Mouse (Mus musculus) liver, embryonic 16.5 days (tissue): ENCODE results near the gene 2210016L21Rik. TPM values are rescaled to one million over a fixed set of nuclear protein-coding genes. Genes with fewer than 3 reads are reported as not detected.

ENCODE experiments used
- ATAC-seq: fragments of 200-750 bp; cut with Nextera tagmentation; 2 replicates; pipeline ENCODE4 v1.8.0; 2017; ENCODE audit warnings: low read depth, mild to moderate bottlenecking, moderate number of reproducible peaks, moderate library complexity
- H3K27ac ChIP-seq: fragments of 300-500 bp; sonication (generic); 2 replicates; pipeline ENCODE4 v1.5.1; 2014; ENCODE audit warnings: mild to moderate bottlenecking, low read length
- H3K27me3 ChIP-seq: fragments of 300-500 bp; sonication (generic); 2 replicates; pipeline ENCODE4 v1.6.1; 2014; ENCODE audit warnings: low read depth, low read length, mixed read lengths; ENCODE audit not compliant: control insufficient read depth, insufficient read depth
- H3K36me3 ChIP-seq: fragments of 300-500 bp; sonication (generic); 2 replicates; pipeline ENCODE4 v1.6.1; 2014; ENCODE audit warnings: mild to moderate bottlenecking; ENCODE audit not compliant: control insufficient read depth, insufficient read depth
- H3K4me1 ChIP-seq: fragments of 300-500 bp; sonication (generic); 2 replicates; pipeline ENCODE4 v1.6.1; 2014; ENCODE audit warnings: low read depth, low read length, mixed read lengths; ENCODE audit not compliant: control insufficient read depth
- H3K4me2 ChIP-seq: fragments of 300-500 bp; sonication (generic); 2 replicates; pipeline ENCODE4 v1.6.1; 2014; ENCODE audit warnings: low read depth, low read length, mixed read lengths
- H3K4me3 ChIP-seq: fragments of 300-500 bp; sonication (generic); 2 replicates; pipeline ENCODE4 v1.5.1; 2014; ENCODE audit warnings: low read depth, mild to moderate bottlenecking, low read length
- H3K9ac ChIP-seq: fragments of 300-500 bp; sonication (generic); 2 replicates; pipeline ENCODE4 v1.6.1; 2014; ENCODE audit warnings: low read depth, low read length
- H3K9me3 ChIP-seq: fragments of 300-500 bp; sonication (generic); replicated peaks from 2 replicates; pipeline ENCODE4 v1.6.1; 2016; ENCODE audit warnings: low read length; ENCODE audit not compliant: control insufficient read depth
- WGBS: fragments of 180-500 bp; shearing (Covaris S2); extraction: QIAGEN DNeasy Blood & Tissue Kit; methylation state at CpG from one replicate; pipeline ENCODE4 v1.1.7; 2014; ENCODE audit not compliant: insufficient replicate concordance; 5-methylcytosine and 5-hydroxymethylcytosine counted together
- polyA plus RNA-seq: library from polyadenylated mRNA; unstranded; fragments of >200 nt; fragmentation: Nextera tagmentation; extraction: Ambion mirVana; gene quantifications from 2 replicates; pipeline ENCODE4 v1.2.1, GENCODE M21; 2015

Gene 2210016L21Rik
- polyA plus RNA-seq, 1 experiment from 2014 or later: 9.8 TPM

GRCm38 (mm10) chr5:114968651-114969050 lies 26.7 kb downstream of the 2210016L21Rik start:
- no peaks in the 10 kb centered on the region for H3K27me3 ChIP-seq
- H3K4me2 ChIP-seq: peak overlapping the region; percentile 36; the same call in 1 of the 2 replicates
- H3K9ac ChIP-seq: peak overlapping the region; percentile 31; the same call in 1 of the 2 replicates
- WGBS: 28% methylated on average over 7 of the region's 7 CpGs
- peaks cover 11% of the 10 kb centered on the region for H3K4me1 ChIP-seq
- no peaks in the 10 kb centered on the region for H3K36me3 ChIP-seq
- ATAC-seq: no peak
- H3K9me3 ChIP-seq: no peaks in the 10 kb centered on the region
- peak overlapping the region; percentile 63 for H3K27ac ChIP-seq
- H3K4me3 ChIP-seq: peak overlapping the region; percentile 53

GRCm38 (mm10) chr5:114969064-114969463 lies 27.1 kb downstream of the 2210016L21Rik start:
- Histone ChIP-seq H3K9me3 (no peaks in the 10 kb centered on the region), H3K4me3 (peak overlapping the region; percentile 53), H3K4me1 (peaks cover 10% of the 10 kb centered on the region), H3K27me3 (no peaks in the 10 kb centered on the region), H3K27ac (peak overlapping the region; percentile 63), H3K9ac (peak overlapping the region; percentile 31; the same call in 1 of the 2 replicates), H3K36me3 (no peaks in the 10 kb centered on the region), H3K4me2 (0 out of 2 replicates have a peak overlapping the region, but pooled peaks have one; percentile 23)
- WGBS: 23% methylated on average over 4 of the region's 4 CpGs
- no peak for ATAC-seq

- Histone ChIP-seq H3K9ac (peak overlapping the region; percentile 39), H3K9me3 (no peaks in the 10 kb centered on the region), H3K36me3 (no peaks in the 10 kb centered on the region), H3K27me3 (no peaks in the 10 kb centered on the region), H3K4me1 (peaks cover 4% of the 10 kb centered on the region), H3K27ac (peak overlapping the region; percentile 63), H3K4me3 (peak overlapping the region; percentile 53), H3K4me2 (peak overlapping the region; percentile 23)
- no peak for ATAC-seq
- 52% methylated on average over 13 of the region's 13 CpGs for WGBS
These were observed 27.8 kb downstream of the 2210016L21Rik start for GRCm38 (mm10) chr5:114969609-114970215.

GRCm38 (mm10) chr5:114970824-114971227 lies 28.9 kb downstream of the 2210016L21Rik start, which contains the start of gene Hnf1a:
Gene Hnf1a, minus strand, starts transcription at chr5:114971094.
- ATAC-seq: peak; percentile 78
- 66% methylated on average over 17 of the region's 17 CpGs for WGBS
- peak within 1 kb of the TSS; percentile 53 for H3K4me3 ChIP-seq
- peak within 1 kb of the TSS; percentile 63 for H3K27ac ChIP-seq
- H3K9ac ChIP-seq: peak within 1 kb of the TSS; percentile 39
- H3K4me2 ChIP-seq: peak within 1 kb of the TSS; percentile 28
- no peaks in the 10 kb centered on the region; the same call in none of the 2 replicates for H3K4me1 ChIP-seq
- no peaks in the 10 kb centered on the region for H3K9me3 ChIP-seq
- no peaks in the 10 kb centered on the region for H3K27me3 ChIP-seq
- no peaks in the 10 kb centered on the region for H3K36me3 ChIP-seq

- Histone ChIP-seq H3K4me1 (no peaks in the 10 kb centered on the region; the same call in none of the 2 replicates), H3K9me3 (no peaks in the 10 kb centered on the region), H3K36me3 (no peaks in the 10 kb centered on the region), H3K4me3 (no peak overlapping the region), H3K4me2 (peak overlapping the region; percentile 28; the same call in 1 of the 2 replicates), H3K27ac (no peak overlapping the region), H3K27me3 (no peaks in the 10 kb centered on the region), H3K9ac (no peak overlapping the region)
- ATAC-seq: no peak
- WGBS: 73% methylated on average over 9 of the region's 9 CpGs
These were observed 30.2 kb downstream of the 2210016L21Rik start for GRCm38 (mm10) chr5:114972201-114972600.

- Histone ChIP-seq H3K9ac (no peak overlapping the region), H3K9me3 (no peaks in the 10 kb centered on the region), H3K27me3 (no peaks in the 10 kb centered on the region), H3K4me2 (no peak overlapping the region), H3K27ac (no peak overlapping the region), H3K4me3 (no peak overlapping the region), H3K36me3 (no peaks in the 10 kb centered on the region), H3K4me1 (no peaks in the 10 kb centered on the region; the same call in 1 of the 2 replicates)
- whole genome bisulfite sequencing: 59% methylated on average over 8 of the region's 8 CpGs
- no peak for ATAC-seq
These were observed 31.2 kb downstream of the 2210016L21Rik start for GRCm38 (mm10) chr5:114973131-114973530.

- Histone ChIP-seq H3K4me3 (no peak overlapping the region), H3K27ac (no peak overlapping the region), H3K36me3 (no peaks in the 10 kb centered on the region), H3K9ac (no peak overlapping the region), H3K27me3 (no peaks in the 10 kb centered on the region), H3K9me3 (no peaks in the 10 kb centered on the region), H3K4me1 (peaks cover 20% of the 10 kb centered on the region), H3K4me2 (no peak overlapping the region)
- no peak for ATAC-seq
These were observed 35.0 kb downstream of the 2210016L21Rik start for GRCm38 (mm10) chr5:114976935-114977334.

GRCm38 (mm10) chr5:114978473-114978872 lies 36.5 kb downstream of the 2210016L21Rik start:
- H3K4me1 ChIP-seq: peaks cover 20% of the 10 kb centered on the region
- no peak for ATAC-seq
- H3K9ac ChIP-seq: no peak overlapping the region
- no peak overlapping the region for H3K27ac ChIP-seq
- H3K4me3 ChIP-seq: no peak overlapping the region
- no peaks in the 10 kb centered on the region for H3K9me3 ChIP-seq
- 63% methylated on average over 11 of the region's 11 CpGs for WGBS
- no peaks in the 10 kb centered on the region for H3K36me3 ChIP-seq
- H3K4me2 ChIP-seq: no peak overlapping the region
- no peaks in the 10 kb centered on the region for H3K27me3 ChIP-seq

- Histone ChIP-seq H3K9ac (peak overlapping the region; percentile 64), H3K9me3 (no peaks in the 10 kb centered on the region), H3K27ac (peak overlapping the region; percentile 94), H3K4me3 (peak overlapping the region; percentile 67), H3K27me3 (no peaks in the 10 kb centered on the region), H3K4me1 (peaks cover 20% of the 10 kb centered on the region), H3K4me2 (peak overlapping the region; percentile 97), H3K36me3 (no peaks in the 10 kb centered on the region)
- ATAC-seq: no peak
- WGBS: 2% methylated on average over 6 of the region's 6 CpGs
These were observed 36.9 kb downstream of the 2210016L21Rik start for GRCm38 (mm10) chr5:114978888-114979249.
